Comparison of ENCODE assay signal across 25 mouse cellular contexts in genomic region chr19:10748401-10749102, GRCm38 (mm10). TPM values are rescaled to one million over a fixed set of nuclear protein-coding genes. Genes with fewer than 3 reads are reported as not detected.
DNase-seq lines count a peak whose midpoint lies in the region; ATAC-seq and TF ChIP-seq lines count a peak whose summit lies in the region.
"Had no signal": no experiment of that assay in that cellular context is flagged by ENCODE, and none has a peak within 500 bp of the region (broad histone marks: within the 10 kb centered on the region; RNA-seq: fewer than 3 reads in every experiment).

No protein-coding gene starts in this region.

- 53% methylated on average over 11 of the region's 11 CpGs for WGBS in hindbrain, embryonic 11.5 days
- WGBS in hindbrain, embryonic 14.5 days, result 47% methylated on average over 11 of the region's 11 CpGs
- 51% methylated on average over 11 of the region's 11 CpGs for WGBS in spleen, adult 2 months

- no peak overlapping the region for H3K4me2 ChIP-seq in hindbrain, embryonic 11.5 days (replicated peaks; ENCODE audit: low read depth, low read length)
- H3K4me2 ChIP-seq in hindbrain, embryonic 14.5 days (replicated peaks), result no peak overlapping the region
- H3K4me2 ChIP-seq: heart, embryonic 15.5 days; intestine, embryonic 15.5 days; limb, embryonic 12.5 days; liver, embryonic 12.5 days; midbrain, embryonic 13.5 days; neural tube, embryonic 13.5 days had no signal

- H3K4me3 ChIP-seq in hindbrain, embryonic 11.5 days (ENCODE audit: low read depth, low read length), result no peak overlapping the region
- no peak overlapping the region for H3K4me3 ChIP-seq in hindbrain, embryonic 14.5 days (replicated peaks; ENCODE audit: low read length)
- H3K4me3 ChIP-seq in spleen, adult 2 months (ENCODE audit: extremely low read depth, insufficient read depth, insufficient read length), result peak overlapping the region; percentile 36; the same call in 1 of the 2 replicates
- no peak overlapping the region for H3K4me3 ChIP-seq in layer of hippocampus, adult 2 months
- H3K4me3 ChIP-seq: embryonic facial prominence, embryonic 10.5 days; heart, embryonic 15.5 days; intestine, embryonic 15.5 days; limb, embryonic 12.5 days; liver, embryonic 12.5 days; midbrain, embryonic 13.5 days; neural tube, embryonic 13.5 days had no signal

- H3K4me1 ChIP-seq in hindbrain, embryonic 11.5 days (replicated peaks; ENCODE audit: control insufficient read depth, insufficient read depth, low read length), result no peaks in the 10 kb centered on the region
- H3K4me1 ChIP-seq in hindbrain, embryonic 14.5 days (replicated peaks; ENCODE audit: control insufficient read depth, insufficient read depth, low read length), result no peaks in the 10 kb centered on the region
- peaks cover 13% of the 10 kb centered on the region; the same call in 1 of the 2 replicates for H3K4me1 ChIP-seq in spleen, adult 2 months (ENCODE audit: control insufficient read depth, insufficient read depth, insufficient read length)
- H3K4me1 ChIP-seq: embryonic facial prominence, embryonic 10.5 days; heart, embryonic 15.5 days; intestine, embryonic 15.5 days; limb, embryonic 12.5 days; liver, embryonic 12.5 days; neural tube, embryonic 13.5 days had no signal

- no peaks in the 10 kb centered on the region for H3K9me3 ChIP-seq in hindbrain, embryonic 11.5 days (ENCODE audit: control insufficient read depth, low read length)
- H3K9me3 ChIP-seq in hindbrain, embryonic 14.5 days (ENCODE audit: control insufficient read depth, low read length), result no peaks in the 10 kb centered on the region
- H3K9me3 ChIP-seq: embryonic facial prominence, embryonic 10.5 days; heart, embryonic 15.5 days; intestine, embryonic 15.5 days; limb, embryonic 12.5 days; liver, embryonic 12.5 days; midbrain, embryonic 13.5 days; neural tube, embryonic 13.5 days had no signal

- no peaks in the 10 kb centered on the region for H3K36me3 ChIP-seq in hindbrain, embryonic 11.5 days (ENCODE audit: control insufficient read depth, insufficient read depth, low read length)
- no peaks in the 10 kb centered on the region for H3K36me3 ChIP-seq in hindbrain, embryonic 14.5 days (replicated peaks; ENCODE audit: control insufficient read depth, insufficient read depth)
- H3K36me3 ChIP-seq in spleen, adult 2 months (ENCODE audit: control insufficient read depth, insufficient read depth, low read length), result no peaks in the 10 kb centered on the region
- H3K36me3 ChIP-seq: embryonic facial prominence, embryonic 10.5 days; heart, embryonic 15.5 days; intestine, embryonic 15.5 days; limb, embryonic 12.5 days; liver, embryonic 12.5 days; midbrain, embryonic 13.5 days; neural tube, embryonic 13.5 days had no signal

- no peak for TF ChIP-seq CTCF in spleen, adult 2 months (IDR thresholded peaks at IDR 0.05; ENCODE audit: extremely low read depth, insufficient read depth, insufficient read length, insufficient replicate concordance)
- no peak for TF ChIP-seq CTCF in layer of hippocampus, adult 2 months (conservative IDR thresholded peaks at IDR 0.05)

- H3K27me3 ChIP-seq in hindbrain, embryonic 11.5 days (ENCODE audit: control insufficient read depth, insufficient read depth, low read length), result no peaks in the 10 kb centered on the region
- no peaks in the 10 kb centered on the region for H3K27me3 ChIP-seq in hindbrain, embryonic 14.5 days (ENCODE audit: control insufficient read depth, insufficient read depth, low read length)
- H3K27me3 ChIP-seq in spleen, adult 2 months (ENCODE audit: control insufficient read depth, insufficient read depth, low read length), result no peaks in the 10 kb centered on the region
- H3K27me3 ChIP-seq: heart, embryonic 15.5 days; intestine, embryonic 15.5 days; limb, embryonic 12.5 days; liver, embryonic 12.5 days; midbrain, embryonic 13.5 days; neural tube, embryonic 13.5 days had no signal

- intact Hi-C loops in left cerebral cortex, postnatal 4 days (cut with DNase I), result no loop called here

- H3K27ac ChIP-seq in hindbrain, embryonic 11.5 days (ENCODE audit: low read depth, low read length), result no peak overlapping the region
- no peak overlapping the region for H3K27ac ChIP-seq in hindbrain, embryonic 14.5 days
- H3K27ac ChIP-seq in spleen, adult 2 months (ENCODE audit: insufficient read depth, low read length), result peak overlapping the region; percentile 71
- no peak overlapping the region for H3K27ac ChIP-seq in layer of hippocampus, adult 2 months
- H3K27ac ChIP-seq: embryonic facial prominence, embryonic 10.5 days; heart, embryonic 15.5 days; intestine, embryonic 15.5 days; limb, embryonic 12.5 days; liver, embryonic 12.5 days; midbrain, embryonic 13.5 days; neural tube, embryonic 13.5 days had no signal

- DNase-seq in hindbrain, embryonic 11.5 days (ENCODE audit: low spot score), result peak; percentile 11
- DNase-seq in hindbrain, embryonic 14.5 days (ENCODE audit: low spot score), result no peak
- no peak for DNase-seq in spleen, adult 2 months (ENCODE audit: low read depth in 1 of 2, low spot score in 2 of 2)
- no peak for DNase-seq in spleen, postnatal 10 days (ENCODE audit: low spot score in 2 of 2)
- DNase-seq in ZHBTc4 (ENCODE audit: low read depth, low spot score), result peak; percentile 26
- no peak for DNase-seq in left cerebral cortex, postnatal 4 days
- DNase-seq in layer of hippocampus, adult 2 months (ENCODE audit: low spot score in 2 of 2), result no peak
- DNase-seq: cerebellum, adult 11 months; cerebellum, adult 9-11 months; forebrain, postnatal 0 days; gastrocnemius, postnatal 36 days; heart, postnatal 36 days; kidney, adult 8-10 months; kidney, postnatal 10 days; lung, postnatal 14 days; thymus, postnatal 14 days had no signal

- TF ChIP-seq POLR2A in spleen, adult 2 months (IDR thresholded peaks at IDR 0.05; ENCODE audit: low read depth, low read length), result no peak

- no peak for ATAC-seq in hindbrain, embryonic 11.5 days (ENCODE audit: low FRiP score)
- no peak for ATAC-seq in hindbrain, embryonic 14.5 days (ENCODE audit: low FRiP score)
- ATAC-seq: forebrain, postnatal 0 days; intestine, embryonic 15.5 days; liver, embryonic 12.5 days; midbrain, embryonic 13.5 days had no signal

- H3K9ac ChIP-seq in hindbrain, embryonic 11.5 days (ENCODE audit: low read depth, low read length), result no peak overlapping the region
- H3K9ac ChIP-seq in hindbrain, embryonic 14.5 days, result no peak overlapping the region
- H3K9ac ChIP-seq: forebrain, postnatal 0 days; heart, embryonic 15.5 days; intestine, embryonic 15.5 days; limb, embryonic 12.5 days; liver, embryonic 12.5 days; midbrain, embryonic 13.5 days; neural tube, embryonic 13.5 days had no signal

RNA-seq across cellular contexts. Expression of gene Cd5, which starts 9.8 kb away (rescaled TPM):
- not detected in 2 replicates for polyA plus RNA-seq in hindbrain, embryonic 11.5 days (2014; fragmentation: Nextera tagmentation; extraction: Ambion mirVana)
- 0.31 TPM in 2 replicates for polyA plus RNA-seq in hindbrain, embryonic 14.5 days (2014; fragmentation: Nextera tagmentation; extraction: Ambion mirVana)
- 35.2 and 41.1 TPM in 2 replicates for polyA plus RNA-seq in spleen, adult 2 months (2012; rRNA removed)
- not detected for total RNA-seq in left cerebral cortex, postnatal 4 days (2021)
- not detected for total RNA-seq in layer of hippocampus, adult 2 months (2021)
- total RNA-seq: ES-E14; megakaryocyte progenitor cell, adult 5-6 weeks had no signal
- polyA plus RNA-seq: liver, embryonic 12.5 days had no signal

Comparison
In these comparisons a context has a peak if more than half of its experiments do, and no peak if none do; other contexts are left out.
1. DNase-seq: peak in hindbrain, embryonic 11.5 days (single experiment) and ZHBTc4 (single experiment); none in hindbrain, embryonic 14.5 days (single experiment), spleen, adult 2 months (0 of 2), spleen, postnatal 10 days (0 of 2), left cerebral cortex, postnatal 4 days (single experiment) and layer of hippocampus, adult 2 months (0 of 2).
2. RNA of gene Cd5, which starts 9.8 kb away (polyA plus RNA-seq): 35.2 to 41.1 TPM in spleen, adult 2 months; 0.31 TPM in hindbrain, embryonic 14.5 days and not detected in hindbrain, embryonic 11.5 days; every median in the first group is over 10 times any median in the second.